Mouse (Mus musculus) right cerebral cortex, postnatal 4 days (tissue): Measurements from ENCODE around the gene Vamp5.

ENCODE experiments used
- DNase-seq: peaks from one replicate; pipeline ENCODE4 v3.0.0-alpha.2; 2022

The Vamp5 gene

GRCm38 (mm10) chr6:72364009-72364408 lies 16.3 kb downstream of the Vamp5 start:
- DNase-seq: no peak

- peak; percentile 86 for DNase-seq
Observed at GRCm38 (mm10) chr6:72362132-72363028, 17.9 kb downstream of the Vamp5 start.

- DNase-seq: no peak
Observed at GRCm38 (mm10) chr6:72361121-72361551, 19.1 kb downstream of the Vamp5 start.

- no peak for DNase-seq
Observed at GRCm38 (mm10) chr6:72360599-72360935, 19.7 kb downstream of the Vamp5 start.

GRCm38 (mm10) chr6:72359891-72360598 lies 20.2 kb downstream of the Vamp5 start:
- no peak for DNase-seq

- no peak for DNase-seq
Observed at GRCm38 (mm10) chr6:72359343-72359742, 20.9 kb downstream of the Vamp5 start.

GRCm38 (mm10) chr6:72358086-72358764 lies 22.0 kb downstream of the Vamp5 start:
- DNase-seq: no peak

GRCm38 (mm10) chr6:72357164-72358079 lies 22.8 kb downstream of the Vamp5 start:
- no peak for DNase-seq

- DNase-seq: no peak
Observed at GRCm38 (mm10) chr6:72356001-72356532, 24.2 kb downstream of the Vamp5 start.

GRCm38 (mm10) chr6:72355066-72355911 lies 25.0 kb downstream of the Vamp5 start, which contains the start of gene Tmem150a:
Tmem150a (plus strand) TSS chr6:72355447.
- peak; percentile 77 for DNase-seq

- DNase-seq: no peak
Observed at GRCm38 (mm10) chr6:72354025-72354424, 26.2 kb downstream of the Vamp5 start.

- DNase-seq: no peak
Observed at GRCm38 (mm10) chr6:72352636-72353405, 27.4 kb downstream of the Vamp5 start.

- no peak for DNase-seq
Observed at GRCm38 (mm10) chr6:72350214-72350613, 30.1 kb downstream of the Vamp5 start.

GRCm38 (mm10) chr6:72348411-72348810 lies 31.9 kb downstream of the Vamp5 start:
- DNase-seq: no peak

- peak; percentile 71 for DNase-seq
Observed at GRCm38 (mm10) chr6:72347166-72347941, 32.9 kb downstream of the Vamp5 start, which contains the start of gene 0610030E20Rik. 0610030E20Rik (plus strand) TSS chr6:72347317.

- DNase-seq: no peak
Observed at GRCm38 (mm10) chr6:72346261-72346660, 34.0 kb downstream of the Vamp5 start.

GRCm38 (mm10) chr6:72345633-72346032 lies 34.6 kb downstream of the Vamp5 start:
- DNase-seq: no peak

- peak; percentile 90 for DNase-seq
Observed at GRCm38 (mm10) chr6:72345074-72345567, 35.1 kb downstream of the Vamp5 start, which contains the start of gene Usp39. Usp39 (minus strand) TSS chr6:72345184.
